17 mouse cellular contexts compared by ENCODE assay signal in the genomic region with DNA sequence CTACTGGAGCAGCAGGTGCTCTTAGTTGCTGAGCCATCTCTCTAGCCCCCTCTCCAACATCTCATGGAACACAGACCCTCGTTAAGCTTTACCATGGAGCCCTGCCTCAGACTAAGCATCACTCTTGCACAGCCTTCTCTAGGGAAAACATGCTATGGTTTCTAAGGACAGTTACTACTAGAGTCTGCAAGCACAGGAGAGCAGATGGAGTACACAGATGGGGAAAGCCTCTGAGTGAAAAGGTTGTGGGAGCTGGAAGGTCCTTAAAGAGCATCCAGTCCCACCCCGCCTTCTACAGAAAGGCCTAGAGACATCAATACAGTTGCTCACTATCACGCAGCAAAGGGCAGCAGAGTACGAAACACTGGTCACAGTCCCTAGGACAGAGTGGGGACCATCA. TPM values are rescaled to one million over a fixed set of nuclear protein-coding genes. Genes with fewer than 3 reads are reported as not detected.
DNase-seq lines count a peak whose midpoint lies in the region; ATAC-seq and TF ChIP-seq lines count a peak whose summit lies in the region.
"Had no signal": no experiment of that assay in that cellular context is flagged by ENCODE, and none has a peak within 500 bp of the region (broad histone marks: within the 10 kb centered on the region; RNA-seq: fewer than 3 reads in every experiment).

No protein-coding gene starts in this region.

- no peak for TF ChIP-seq CTCF in brain, embryonic 14.5 days (IDR thresholded peaks at IDR 0.05; ENCODE audit: borderline replicate concordance, extremely low read depth, insufficient read depth, insufficient read length)

- TF ChIP-seq POLR2A in brain, embryonic 14.5 days (IDR thresholded peaks at IDR 0.05; ENCODE audit: borderline replicate concordance, extremely low read depth, insufficient read depth, insufficient read length, poor library complexity, severe bottlenecking) = no peak

- H3K36me3 ChIP-seq in hindbrain, embryonic 13.5 days = no peaks in the 10 kb centered on the region
- no peaks in the 10 kb centered on the region for H3K36me3 ChIP-seq in hindbrain, embryonic 10.5 days
- no peaks in the 10 kb centered on the region for H3K36me3 ChIP-seq in midbrain, embryonic 13.5 days
- no peaks in the 10 kb centered on the region for H3K36me3 ChIP-seq in midbrain, embryonic 14.5 days (ENCODE audit: control insufficient read depth, insufficient read depth, low read length)
- H3K36me3 ChIP-seq in forebrain, embryonic 16.5 days (ENCODE audit: control insufficient read depth, insufficient read depth) = no peaks in the 10 kb centered on the region
- H3K36me3 ChIP-seq: embryonic facial prominence, embryonic 15.5 days; heart, embryonic 12.5 days had no signal

- H3K9ac ChIP-seq in hindbrain, embryonic 13.5 days = no peak overlapping the region
- H3K9ac ChIP-seq in midbrain, embryonic 13.5 days (replicated peaks) = no peak overlapping the region
- H3K9ac ChIP-seq in midbrain, embryonic 14.5 days (replicated peaks; ENCODE audit: low read length) = no peak overlapping the region
- no peak overlapping the region for H3K9ac ChIP-seq in forebrain, embryonic 16.5 days (replicated peaks; ENCODE audit: low read depth, low read length)
- H3K9ac ChIP-seq: embryonic facial prominence, embryonic 15.5 days; heart, embryonic 12.5 days had no signal

- H3K4me1 ChIP-seq in hindbrain, embryonic 13.5 days (replicated peaks) = peaks cover 28% of the 10 kb centered on the region
- no peaks in the 10 kb centered on the region for H3K4me1 ChIP-seq in hindbrain, embryonic 10.5 days (replicated peaks)
- peaks cover 16% of the 10 kb centered on the region for H3K4me1 ChIP-seq in midbrain, embryonic 13.5 days (replicated peaks)
- peaks cover 8% of the 10 kb centered on the region for H3K4me1 ChIP-seq in midbrain, embryonic 14.5 days (ENCODE audit: control insufficient read depth, insufficient read depth, low read length)
- H3K4me1 ChIP-seq in forebrain, embryonic 16.5 days (replicated peaks; ENCODE audit: control insufficient read depth, insufficient read depth, low read length) = peaks cover 39% of the 10 kb centered on the region

- WGBS in hindbrain, embryonic 13.5 days = 82% methylated on average over 4 of the region's 4 CpGs
- 90% methylated on average over 4 of the region's 4 CpGs for WGBS in hindbrain, embryonic 10.5 days
- 93% methylated on average over 4 of the region's 4 CpGs for WGBS in midbrain, embryonic 13.5 days
- WGBS in midbrain, embryonic 14.5 days = 85% methylated on average over 4 of the region's 4 CpGs
- 81% methylated on average over 4 of the region's 4 CpGs for WGBS in forebrain, embryonic 16.5 days

- no peak for DNase-seq in hindbrain, embryonic 10.5 days (ENCODE audit: low spot score)
- DNase-seq in midbrain, embryonic 14.5 days = no peak
- peak; percentile 69 for DNase-seq in brain, embryonic 14.5 days (ENCODE audit: low read depth)
- DNase-seq in cerebellum, postnatal 36 days = no peak
- DNase-seq: adrenal gland, adult 2 months; adrenal gland, postnatal 25 days; cerebellum, adult 2 months; embryo, embryonic 11 days; gastrocnemius, adult 2 months; gastrocnemius, postnatal 25 days had no signal

- H3K9me3 ChIP-seq in hindbrain, embryonic 13.5 days = no peaks in the 10 kb centered on the region
- no peaks in the 10 kb centered on the region for H3K9me3 ChIP-seq in hindbrain, embryonic 10.5 days
- no peaks in the 10 kb centered on the region for H3K9me3 ChIP-seq in midbrain, embryonic 13.5 days
- H3K9me3 ChIP-seq in midbrain, embryonic 14.5 days (ENCODE audit: control insufficient read depth, low read length) = no peaks in the 10 kb centered on the region
- H3K9me3 ChIP-seq in forebrain, embryonic 16.5 days (ENCODE audit: control insufficient read depth, low read length) = no peaks in the 10 kb centered on the region
- H3K9me3 ChIP-seq: embryonic facial prominence, embryonic 15.5 days; heart, embryonic 12.5 days had no signal

- no peak overlapping the region for H3K4me2 ChIP-seq in hindbrain, embryonic 13.5 days
- no peak overlapping the region for H3K4me2 ChIP-seq in midbrain, embryonic 13.5 days (replicated peaks)
- no peak overlapping the region for H3K4me2 ChIP-seq in midbrain, embryonic 14.5 days (ENCODE audit: low read length)
- no peak overlapping the region for H3K4me2 ChIP-seq in forebrain, embryonic 16.5 days (ENCODE audit: low read length)
- H3K4me2 ChIP-seq: embryonic facial prominence, embryonic 15.5 days; heart, embryonic 12.5 days had no signal

- no peak overlapping the region for H3K4me3 ChIP-seq in hindbrain, embryonic 13.5 days
- H3K4me3 ChIP-seq in hindbrain, embryonic 10.5 days = no peak overlapping the region
- no peak overlapping the region for H3K4me3 ChIP-seq in midbrain, embryonic 13.5 days (replicated peaks)
- H3K4me3 ChIP-seq in midbrain, embryonic 14.5 days (replicated peaks; ENCODE audit: low read depth, low read length) = no peak overlapping the region
- no peak overlapping the region for H3K4me3 ChIP-seq in forebrain, embryonic 16.5 days (replicated peaks; ENCODE audit: low read length)
- H3K4me3 ChIP-seq: embryonic facial prominence, embryonic 15.5 days; erythroblast, embryonic 14.5 days; gastrocnemius, adult 2 months; heart, embryonic 12.5 days had no signal

- no peak for ATAC-seq in hindbrain, embryonic 13.5 days (ENCODE audit: low FRiP score)
- ATAC-seq in midbrain, embryonic 13.5 days = no peak
- ATAC-seq in midbrain, embryonic 14.5 days (ENCODE audit: low FRiP score, low TSS enrichment) = no peak
- peak; percentile 22; the same call in 1 of the 2 replicates for ATAC-seq in forebrain, embryonic 16.5 days
- ATAC-seq: inflammation-experienced regulatory T-cells, adult 6 months had no signal

- H3K27me3 ChIP-seq in hindbrain, embryonic 13.5 days = 0 out of 2 replicates have a peak, but pooled peaks cover 2% of the 10 kb centered on the region
- no peaks in the 10 kb centered on the region for H3K27me3 ChIP-seq in hindbrain, embryonic 10.5 days (ENCODE audit: insufficient read depth, poor library complexity, severe bottlenecking)
- H3K27me3 ChIP-seq in midbrain, embryonic 13.5 days = no peaks in the 10 kb centered on the region
- no peaks in the 10 kb centered on the region for H3K27me3 ChIP-seq in midbrain, embryonic 14.5 days (ENCODE audit: control insufficient read depth, insufficient read depth, low read length)
- H3K27me3 ChIP-seq in forebrain, embryonic 16.5 days (replicated peaks; ENCODE audit: control insufficient read depth, insufficient read depth, low read length) = no peaks in the 10 kb centered on the region
- H3K27me3 ChIP-seq: embryonic facial prominence, embryonic 15.5 days had no signal

- H3K27ac ChIP-seq in hindbrain, embryonic 13.5 days = 0 out of 2 replicates have a peak overlapping the region, but pooled peaks have one; percentile 74
- H3K27ac ChIP-seq in hindbrain, embryonic 10.5 days = no peak overlapping the region
- H3K27ac ChIP-seq in midbrain, embryonic 13.5 days = peak overlapping the region; percentile 79; the same call in 1 of the 2 replicates
- H3K27ac ChIP-seq in midbrain, embryonic 14.5 days (replicated peaks; ENCODE audit: low read depth, low read length) = no peak overlapping the region
- peak overlapping the region; percentile 94 for H3K27ac ChIP-seq in forebrain, embryonic 16.5 days (ENCODE audit: low read length)
- H3K27ac ChIP-seq: embryonic facial prominence, embryonic 15.5 days; gastrocnemius, adult 2 months had no signal

RNA-seq across cellular contexts. Expression of a gene that starts 20.2 kb away (rescaled TPM):
- polyA plus RNA-seq in hindbrain, embryonic 13.5 days (2015; fragmentation: Nextera tagmentation; extraction: Ambion mirVana) = 15.8 and 21.2 TPM in 2 replicates
- 6.7 and 10.2 TPM in 2 replicates for polyA plus RNA-seq in hindbrain, embryonic 10.5 days (2016; fragmentation: Nextera tagmentation; extraction: Ambion mirVana)
- polyA plus RNA-seq in midbrain, embryonic 13.5 days (2015; fragmentation: Nextera tagmentation; extraction: Ambion mirVana) = 28.0 and 31.0 TPM in 2 replicates
- 39.4 and 41.9 TPM in 2 replicates for polyA plus RNA-seq in midbrain, embryonic 14.5 days (2014; fragmentation: Nextera tagmentation; extraction: Ambion mirVana)
- 43.3 and 69.2 TPM in 2 replicates for polyA plus RNA-seq in brain, embryonic 14.5 days (2012; rRNA removed)
- polyA plus RNA-seq in forebrain, embryonic 16.5 days (2015; fragmentation: Nextera tagmentation; extraction: Ambion mirVana) = 31.8 and 34.3 TPM in 2 replicates
- polyA plus RNA-seq: inflammation-experienced regulatory T-cells, adult 6 months had no signal

Comparison
In these comparisons a context has a peak if more than half of its experiments do, and no peak if none do; other contexts are left out.
1. H3K27ac ChIP-seq: peak in hindbrain, embryonic 13.5 days (single experiment), midbrain, embryonic 13.5 days (single experiment) and forebrain, embryonic 16.5 days (single experiment); none in hindbrain, embryonic 10.5 days (single experiment) and midbrain, embryonic 14.5 days (single experiment).